In genomic region chr2:50675736-50676550, GRCm38 (mm10) we compare ENCODE assay signal across 18 mouse cellular contexts.
"Had no signal": no experiment of that assay in that cellular context is flagged by ENCODE, and none has a peak within 500 bp of the region (broad histone marks: within the 10 kb centered on the region; RNA-seq: fewer than 3 reads in every experiment).

No protein-coding gene starts in this region.

- ATAC-seq: intestine, postnatal 0 days; liver, postnatal 0 days; midbrain, embryonic 13.5 days had no signal

- H3K4me2 ChIP-seq: liver, embryonic 13.5 days; lung, embryonic 15.5 days; midbrain, embryonic 13.5 days; neural tube, embryonic 15.5 days had no signal

- H3K4me1 ChIP-seq: limb, embryonic 10.5 days; liver, embryonic 13.5 days; lung, embryonic 15.5 days; midbrain, embryonic 13.5 days; neural tube, embryonic 15.5 days had no signal

- H3K36me3 ChIP-seq: limb, embryonic 10.5 days; liver, embryonic 13.5 days; lung, embryonic 15.5 days; midbrain, embryonic 13.5 days; neural tube, embryonic 15.5 days had no signal

- DNase-seq: kidney, adult 9 months; kidney, postnatal 36 days; liver, embryonic 13.5 days; liver, postnatal 0 days; lung, postnatal 14 days; right cerebral cortex, postnatal 4 days; spleen, adult 18-20 months; thymus, adult 18-20 months; thymus, postnatal 25 days had no signal

- H3K9ac ChIP-seq: liver, embryonic 13.5 days; liver, postnatal 0 days; lung, embryonic 15.5 days; midbrain, embryonic 13.5 days; neural tube, embryonic 15.5 days had no signal

- H3K27ac ChIP-seq: kidney, postnatal 0 days; left cerebral cortex, adult 2 months; limb, embryonic 10.5 days; liver, embryonic 13.5 days; lung, embryonic 15.5 days; macrophage; midbrain, embryonic 13.5 days; neural tube, embryonic 15.5 days had no signal

- H3K4me3 ChIP-seq: left cerebral cortex, adult 2 months; limb, embryonic 10.5 days; liver, embryonic 13.5 days; lung, embryonic 15.5 days; midbrain, embryonic 13.5 days; myocyte; neural tube, embryonic 15.5 days had no signal

- H3K27me3 ChIP-seq: liver, embryonic 13.5 days; lung, embryonic 15.5 days; midbrain, embryonic 13.5 days; neural tube, embryonic 15.5 days had no signal

- H3K9me3 ChIP-seq: limb, embryonic 10.5 days; liver, embryonic 13.5 days; lung, embryonic 15.5 days; midbrain, embryonic 13.5 days; neural tube, embryonic 15.5 days had no signal
